Mouse (Mus musculus): ENCODE measurements around the gene Afap1l2. TPM values are rescaled to one million over a fixed set of nuclear protein-coding genes. Genes with fewer than 3 reads are reported as not detected.

Gene Afap1l2
- polyA plus RNA-seq (2015; fragmentation: Nextera tagmentation; extraction: Ambion mirVana): 5.5 TPM in 2 replicates

DNA sequence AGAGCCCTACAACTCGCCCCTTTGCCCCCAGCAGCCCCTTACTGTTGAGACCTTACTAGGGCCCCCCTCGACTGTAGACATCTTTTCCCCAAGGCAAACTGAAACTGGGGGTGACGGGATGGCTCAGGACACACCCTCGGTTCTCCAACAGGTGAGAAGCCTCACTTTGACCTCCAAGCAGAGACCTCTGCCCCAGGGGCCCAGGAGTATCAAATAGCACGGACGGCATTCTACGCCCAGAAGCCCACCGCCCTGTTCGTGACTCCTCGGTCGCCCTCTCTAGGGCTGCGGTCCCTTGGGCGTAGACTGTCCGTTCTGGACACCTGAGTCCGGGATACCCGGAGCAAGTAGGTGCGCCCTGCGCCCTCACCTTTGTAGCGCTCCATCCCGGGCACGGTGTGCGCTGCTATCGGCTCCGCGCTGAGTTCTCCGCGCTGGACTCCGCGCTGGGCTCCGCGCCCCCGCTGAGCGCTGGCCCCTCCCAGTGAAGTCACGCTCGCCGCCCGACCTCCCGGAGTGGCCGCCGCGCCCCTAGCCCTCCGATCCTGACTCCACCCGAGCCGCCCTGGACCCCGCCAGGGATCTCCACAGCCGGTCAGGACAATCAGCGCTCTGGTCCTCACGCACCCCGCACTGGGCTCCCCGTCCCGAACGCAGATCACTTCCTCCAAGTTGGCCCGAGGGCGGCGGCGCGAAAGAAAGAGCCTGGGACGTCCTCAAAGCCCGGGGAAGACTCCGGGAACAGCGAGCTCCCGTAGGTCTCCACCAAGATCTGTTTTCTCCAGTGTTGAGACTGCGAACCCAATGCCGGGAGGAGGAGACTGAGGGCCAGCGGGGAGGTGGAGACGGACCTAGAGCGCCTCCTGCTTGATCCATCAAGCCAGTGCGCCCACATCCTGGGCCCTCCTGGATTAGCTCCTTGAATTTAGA, at the start of gene Afap1l2:
Gene Afap1l2 (minus strand): TSS at position 448 of the 930 bp plus-strand sequence.
- WGBS: 2% methylated on average over 66 of the region's 68 CpGs

DNA sequence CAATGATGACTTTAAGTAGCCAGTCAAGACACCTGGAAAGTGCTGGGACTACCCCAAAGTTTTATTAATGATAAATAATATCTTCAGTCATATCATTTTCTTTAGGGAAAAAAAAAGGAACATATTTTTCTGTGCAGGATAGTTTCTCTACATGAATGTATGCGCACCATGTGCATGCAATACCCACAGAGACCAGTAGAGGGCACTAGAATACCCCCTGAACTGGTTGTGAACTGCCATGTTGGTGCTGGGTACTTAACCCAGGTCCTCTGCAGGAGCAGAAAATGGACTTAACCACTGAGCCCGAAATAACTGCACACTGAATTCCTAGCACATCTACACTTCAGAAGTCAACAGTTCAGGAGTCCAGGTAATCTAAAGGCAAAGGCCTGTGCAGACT, 49.5 kb upstream of the Afap1l2 start:
- Histone ChIP-seq H3K27me3 (no peaks in the 10 kb centered on the region), H3K4me3 (replicated peaks) (no peak overlapping the region), H3K36me3 (peaks cover 6% of the 10 kb centered on the region), H3K9me3 (peaks cover 4% of the 10 kb centered on the region; the same call in 1 of the 2 replicates), H3K9ac (replicated peaks) (no peak overlapping the region), H3K4me1 (replicated peaks) (0 out of 2 replicates have a peak, but pooled peaks cover 3% of the 10 kb centered on the region), H3K27ac (no peak overlapping the region), H3K4me2 (replicated peaks) (no peak overlapping the region)
- ATAC-seq: no peak
- 100% methylated on average over 2 of the region's 2 CpGs for WGBS

More for the DNA sequence above, at the start of gene Afap1l2:
- Histone ChIP-seq H3K9me3 (no peaks in the 10 kb centered on the region), H3K4me1 (replicated peaks) (peaks cover 22% of the 10 kb centered on the region), H3K27ac (no peak within 1 kb of the TSS), H3K27me3 (peaks cover 46% of the 10 kb centered on the region), H3K9ac (replicated peaks) (peak within 1 kb of the TSS; percentile 58), H3K4me3 (replicated peaks) (peak within 1 kb of the TSS; percentile 49), H3K4me2 (replicated peaks) (peak within 1 kb of the TSS; percentile 87), H3K36me3 (no peaks in the 10 kb centered on the region)
- ATAC-seq: peak; percentile 71

DNA sequence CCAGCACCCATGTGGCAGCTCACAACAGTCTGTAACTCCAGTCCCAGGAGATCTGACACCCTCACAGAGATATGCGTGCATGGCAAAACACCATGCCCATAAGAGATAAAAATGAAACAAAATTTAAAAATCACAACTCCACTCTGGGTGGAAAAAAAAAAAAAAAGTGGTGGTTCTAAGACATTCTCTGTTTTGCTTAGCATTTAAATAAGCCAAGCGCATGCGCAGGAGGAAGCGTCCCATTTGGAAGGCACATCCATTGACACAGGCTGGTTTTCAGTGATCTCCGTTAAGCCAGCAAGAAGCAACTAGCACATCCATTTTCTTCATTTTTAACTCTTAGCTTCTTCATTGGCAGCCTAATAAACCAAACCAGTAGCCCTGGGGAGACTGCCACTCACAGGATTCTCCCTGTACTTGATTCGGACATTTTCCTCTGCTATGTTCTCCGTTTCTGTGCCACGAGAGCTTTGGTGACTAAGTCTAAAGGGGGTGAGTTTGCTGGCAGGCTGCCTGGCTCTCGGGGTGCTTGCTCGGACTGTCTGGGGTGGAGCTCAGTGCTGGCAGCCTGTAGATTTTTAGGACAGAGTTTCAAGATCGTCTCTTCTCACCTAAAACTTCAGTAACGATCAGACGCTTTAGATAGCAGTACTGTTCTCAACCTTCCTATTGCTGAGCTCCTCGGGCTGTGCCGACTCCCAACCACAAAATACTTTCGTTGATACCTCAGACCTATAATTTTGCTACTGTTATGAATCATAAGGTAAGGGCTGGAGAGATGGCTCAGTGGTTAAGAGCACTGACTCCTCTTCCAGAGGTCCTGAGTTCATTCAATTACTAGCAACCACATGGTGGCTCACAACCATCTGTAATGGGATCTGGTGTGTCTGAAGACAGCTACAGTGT, 47.4 kb upstream of the Afap1l2 start:
- 93% methylated on average over 16 of the region's 16 CpGs for WGBS
- no peak for ATAC-seq
- no peak overlapping the region for H3K9ac ChIP-seq (replicated peaks)
- peaks cover 4% of the 10 kb centered on the region; the same call in 1 of the 2 replicates for H3K9me3 ChIP-seq
- no peaks in the 10 kb centered on the region for H3K4me1 ChIP-seq (replicated peaks)
- no peak overlapping the region for H3K27ac ChIP-seq
- no peak overlapping the region for H3K4me3 ChIP-seq (replicated peaks)
- H3K27me3 ChIP-seq: no peaks in the 10 kb centered on the region
- peaks cover 6% of the 10 kb centered on the region for H3K36me3 ChIP-seq
- H3K4me2 ChIP-seq (replicated peaks): no peak overlapping the region

DNA sequence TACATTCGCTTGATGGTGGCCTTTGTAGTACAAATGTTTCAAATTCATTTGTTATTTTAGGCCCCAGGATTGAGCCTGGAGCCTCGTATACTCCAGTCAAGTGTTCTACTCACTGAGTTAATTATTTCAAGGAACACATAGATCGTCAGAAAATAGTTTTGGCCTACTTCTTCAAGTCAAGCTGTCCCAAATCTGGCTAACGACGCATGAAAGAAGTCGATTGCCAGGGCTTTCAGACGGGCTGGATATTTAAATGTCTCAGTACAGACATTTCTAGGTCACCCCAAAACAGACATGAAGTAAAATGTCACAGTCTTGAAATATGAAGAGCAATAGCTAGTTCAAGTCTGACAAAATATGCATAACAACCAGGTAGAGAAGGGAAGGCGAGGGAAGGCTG, 44.9 kb upstream of the Afap1l2 start:
- peaks cover 5% of the 10 kb centered on the region for H3K36me3 ChIP-seq
- no peaks in the 10 kb centered on the region for H3K27me3 ChIP-seq
- H3K4me2 ChIP-seq (replicated peaks): no peak overlapping the region
- peaks cover 4% of the 10 kb centered on the region; the same call in 1 of the 2 replicates for H3K9me3 ChIP-seq
- H3K4me3 ChIP-seq (replicated peaks): no peak overlapping the region
- peaks cover 9% of the 10 kb centered on the region; the same call in 1 of the 2 replicates for H3K4me1 ChIP-seq (replicated peaks)
- no peak overlapping the region for H3K9ac ChIP-seq (replicated peaks)
- no peak overlapping the region for H3K27ac ChIP-seq
- no peak for ATAC-seq
- WGBS: 85% methylated on average over 8 of the region's 8 CpGs

DNA sequence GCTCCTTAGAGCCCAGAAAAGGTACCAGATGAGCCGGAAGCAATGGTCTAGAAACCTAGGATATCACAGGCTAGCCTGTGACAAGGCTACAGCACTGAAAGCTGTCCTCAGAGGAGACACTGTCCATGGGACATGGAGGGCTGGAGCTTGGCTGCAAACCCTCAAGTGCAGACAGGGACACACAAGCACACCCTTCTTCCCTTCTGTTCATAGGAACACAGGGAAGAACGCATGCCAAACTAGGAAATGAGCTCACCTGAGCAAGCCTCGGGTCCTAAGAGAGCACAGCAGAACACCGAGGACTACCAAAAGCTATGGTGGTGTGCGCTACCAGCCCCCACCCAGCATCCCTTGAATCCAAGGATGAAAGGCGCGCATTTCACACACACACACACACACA, 44.0 kb upstream of the Afap1l2 start:
- no peak overlapping the region for H3K27ac ChIP-seq
- 93% methylated on average over 7 of the region's 7 CpGs for WGBS
- H3K4me3 ChIP-seq (replicated peaks): no peak overlapping the region
- H3K4me1 ChIP-seq (replicated peaks): peaks cover 12% of the 10 kb centered on the region; the same call in 1 of the 2 replicates
- ATAC-seq: no peak
- no peaks in the 10 kb centered on the region for H3K36me3 ChIP-seq
- H3K27me3 ChIP-seq: no peaks in the 10 kb centered on the region
- H3K9ac ChIP-seq (replicated peaks): no peak overlapping the region
- H3K9me3 ChIP-seq: no peaks in the 10 kb centered on the region
- H3K4me2 ChIP-seq (replicated peaks): no peak overlapping the region

DNA sequence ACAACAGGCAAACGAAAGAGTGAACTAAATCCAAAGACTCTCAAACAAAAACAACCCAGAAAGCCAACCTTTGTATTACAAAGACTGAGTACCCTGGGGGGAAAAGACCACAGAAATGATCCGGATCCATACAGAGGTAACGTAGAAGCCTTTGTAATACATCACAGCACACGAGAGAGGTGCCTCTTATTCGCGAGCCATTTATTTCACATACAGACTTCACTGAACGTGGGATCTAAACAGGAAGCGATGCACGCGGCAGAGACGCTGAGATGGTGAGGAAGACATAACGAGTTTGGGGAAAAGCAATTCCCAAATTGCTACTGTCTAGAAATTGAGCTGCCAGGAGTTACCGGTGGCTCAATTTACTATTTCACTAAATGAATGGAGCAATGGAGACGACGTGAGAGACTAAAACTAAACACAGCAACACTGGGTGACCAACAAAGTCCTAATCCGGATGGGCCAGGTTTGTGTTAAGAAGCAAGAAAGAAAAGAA, 41.6 kb upstream of the Afap1l2 start:
- H3K27me3 ChIP-seq: no peaks in the 10 kb centered on the region
- 51% methylated on average over 16 of the region's 16 CpGs for WGBS
- no peak overlapping the region for H3K4me2 ChIP-seq (replicated peaks)
- H3K4me1 ChIP-seq (replicated peaks): peaks cover 12% of the 10 kb centered on the region; the same call in 1 of the 2 replicates
- H3K4me3 ChIP-seq (replicated peaks): no peak overlapping the region
- no peak overlapping the region for H3K9ac ChIP-seq (replicated peaks)
- no peaks in the 10 kb centered on the region for H3K9me3 ChIP-seq
- H3K27ac ChIP-seq: no peak overlapping the region
- no peak for ATAC-seq
- no peaks in the 10 kb centered on the region for H3K36me3 ChIP-seq

DNA sequence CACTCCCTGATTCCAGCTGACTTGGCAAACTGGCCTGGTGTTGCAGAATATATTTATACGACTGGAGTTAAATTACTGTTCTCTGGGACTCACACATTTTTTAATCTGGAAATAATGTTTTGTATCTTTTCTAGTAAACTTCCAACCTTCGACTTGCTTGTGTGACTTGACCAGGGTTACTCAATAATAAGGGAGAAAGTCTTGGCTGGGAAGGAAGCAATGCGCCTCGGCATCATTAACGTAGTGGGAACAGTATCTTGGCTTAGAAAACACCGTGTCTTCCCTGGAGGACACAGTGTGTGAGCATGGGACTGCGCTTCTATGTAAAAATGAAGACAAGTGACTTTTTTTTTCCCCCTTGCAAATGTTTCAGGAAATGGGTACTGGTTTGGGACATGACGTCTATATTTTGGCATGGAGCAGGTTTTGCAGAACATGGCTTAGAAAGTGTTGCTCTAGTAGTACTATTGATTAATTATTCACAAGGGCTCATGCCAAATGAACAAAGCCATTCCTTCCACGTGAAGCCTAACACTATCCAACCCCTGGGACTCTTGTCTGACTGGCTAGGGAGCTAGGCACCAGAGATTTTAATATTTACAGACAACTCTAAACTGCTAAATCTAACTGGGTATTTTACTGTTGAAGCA, 39.8 kb upstream of the Afap1l2 start:
- Histone ChIP-seq H3K27me3 (no peaks in the 10 kb centered on the region), H3K27ac (no peak overlapping the region), H3K4me3 (replicated peaks) (no peak overlapping the region), H3K9me3 (no peaks in the 10 kb centered on the region), H3K9ac (replicated peaks) (no peak overlapping the region), H3K4me2 (replicated peaks) (no peak overlapping the region), H3K4me1 (replicated peaks) (peaks cover 12% of the 10 kb centered on the region; the same call in 1 of the 2 replicates), H3K36me3 (no peaks in the 10 kb centered on the region; the same call in 1 of the 2 replicates)
- WGBS: 82% methylated on average over 9 of the region's 9 CpGs
- no peak for ATAC-seq

DNA sequence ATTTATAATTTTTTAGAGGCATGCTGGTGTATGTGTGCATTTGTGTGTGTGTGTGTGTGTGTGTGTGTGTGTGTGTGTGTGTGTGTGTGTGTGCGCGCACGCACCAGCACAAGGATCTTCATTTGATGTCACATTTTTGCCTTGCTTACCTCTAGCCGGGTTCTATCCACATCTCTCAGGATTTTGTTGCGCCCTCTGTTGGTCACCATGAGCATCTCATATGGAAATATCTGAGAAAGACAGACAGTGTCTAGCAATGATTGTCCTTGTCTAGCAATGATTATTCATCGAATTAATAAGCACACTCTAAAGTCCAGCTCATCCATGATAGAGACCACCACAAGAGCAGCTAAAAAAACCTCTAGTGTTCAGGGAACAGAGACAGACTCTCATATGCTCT, 31.2 kb upstream of the Afap1l2 start:
- ATAC-seq: no peak
- WGBS: 74% methylated on average over 6 of the region's 6 CpGs

DNA sequence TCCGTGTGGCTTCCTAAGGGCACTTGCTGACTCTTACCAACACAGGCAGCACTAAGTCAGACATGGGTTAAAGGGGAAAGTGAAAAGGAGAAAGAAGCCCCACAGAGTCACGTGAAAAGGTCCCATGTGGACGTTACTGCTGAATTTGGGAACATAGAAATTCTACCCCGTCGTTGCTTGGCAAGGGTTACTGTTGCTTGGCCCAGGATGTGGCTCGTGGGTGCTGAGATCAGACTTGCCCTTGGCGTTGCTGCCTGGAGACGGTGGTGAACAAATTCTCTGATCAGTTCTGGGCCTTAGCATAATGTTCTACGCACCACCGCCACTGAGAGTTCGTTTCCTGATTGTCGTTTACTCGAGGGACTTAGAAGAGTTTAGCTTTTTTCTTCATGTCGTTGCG, 28.8 kb upstream of the Afap1l2 start:
- Histone ChIP-seq H3K4me2 (replicated peaks) (no peak overlapping the region), H3K9me3 (no peaks in the 10 kb centered on the region), H3K27me3 (no peaks in the 10 kb centered on the region), H3K27ac (no peak overlapping the region), H3K4me3 (replicated peaks) (no peak overlapping the region), H3K9ac (replicated peaks) (no peak overlapping the region), H3K4me1 (replicated peaks) (no peaks in the 10 kb centered on the region), H3K36me3 (peaks cover 11% of the 10 kb centered on the region; the same call in 1 of the 2 replicates)
- WGBS: 90% methylated on average over 15 of the region's 15 CpGs
- no peak for ATAC-seq

More for the DNA sequence above, 31.2 kb upstream of the Afap1l2 start:
- Histone ChIP-seq H3K9me3 (no peaks in the 10 kb centered on the region), H3K27me3 (no peaks in the 10 kb centered on the region), H3K4me3 (replicated peaks) (no peak overlapping the region), H3K36me3 (peaks cover 14% of the 10 kb centered on the region), H3K27ac (no peak overlapping the region), H3K4me2 (replicated peaks) (no peak overlapping the region), H3K9ac (replicated peaks) (no peak overlapping the region), H3K4me1 (replicated peaks) (no peaks in the 10 kb centered on the region)

DNA sequence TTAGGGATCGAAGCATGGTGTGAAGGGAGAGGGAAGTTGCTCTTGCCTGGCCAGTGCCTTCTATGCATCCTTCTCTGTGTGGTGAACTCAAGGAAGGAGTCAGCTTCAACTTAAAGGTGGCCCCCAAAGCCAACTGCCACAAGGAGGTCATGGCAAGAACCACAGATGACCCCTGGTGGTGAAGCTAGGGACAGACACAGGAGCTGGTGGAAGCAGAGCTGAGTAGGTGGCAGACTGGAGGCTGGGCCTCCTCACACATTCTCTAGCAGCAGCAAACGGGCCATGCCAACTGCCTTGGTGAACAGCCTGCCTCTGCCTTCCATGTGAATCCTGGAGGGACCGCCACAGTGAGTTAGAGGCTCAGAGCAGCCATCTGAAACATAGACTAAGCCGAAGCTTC, 23.6 kb upstream of the Afap1l2 start:
- no peak for ATAC-seq
- Histone ChIP-seq H3K27me3 (no peaks in the 10 kb centered on the region), H3K4me3 (replicated peaks) (no peak overlapping the region), H3K4me1 (replicated peaks) (peaks cover 4% of the 10 kb centered on the region; the same call in 1 of the 2 replicates), H3K36me3 (0 out of 2 replicates have a peak, but pooled peaks cover 1% of the 10 kb centered on the region), H3K4me2 (replicated peaks) (no peak overlapping the region), H3K27ac (no peak overlapping the region), H3K9me3 (peaks cover 8% of the 10 kb centered on the region; the same call in 1 of the 2 replicates), H3K9ac (replicated peaks) (no peak overlapping the region)
- 79% methylated on average over 4 of the region's 4 CpGs for WGBS

DNA sequence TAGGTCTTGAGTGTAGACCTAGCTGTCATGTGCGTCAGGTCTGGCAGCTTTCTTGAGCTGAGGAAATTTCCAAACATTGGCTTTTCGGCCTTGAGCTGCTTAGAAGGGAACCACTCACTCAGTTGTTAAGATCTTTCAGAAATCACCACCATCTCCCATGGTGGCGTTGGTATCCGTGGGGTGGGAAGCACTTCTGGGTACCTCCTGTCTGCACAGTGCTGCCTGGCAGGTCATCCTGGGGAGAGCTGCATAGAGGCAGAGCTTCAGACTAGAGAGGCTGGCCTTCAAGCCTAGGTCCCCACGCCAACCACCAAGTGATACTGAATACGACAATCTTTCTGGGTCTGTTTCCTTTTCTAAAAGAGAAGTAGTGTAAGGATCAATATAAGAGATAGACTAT, 21.4 kb upstream of the Afap1l2 start:
- no peak for ATAC-seq
- Histone ChIP-seq H3K27ac (no peak overlapping the region), H3K4me2 (replicated peaks) (no peak overlapping the region), H3K9me3 (peaks cover 8% of the 10 kb centered on the region; the same call in 1 of the 2 replicates), H3K4me1 (replicated peaks) (peaks cover 4% of the 10 kb centered on the region; the same call in 1 of the 2 replicates), H3K4me3 (replicated peaks) (no peak overlapping the region), H3K36me3 (no peaks in the 10 kb centered on the region), H3K27me3 (no peaks in the 10 kb centered on the region), H3K9ac (replicated peaks) (no peak overlapping the region)
- 97% methylated on average over 6 of the region's 6 CpGs for WGBS

Data from midbrain, embryonic 13.5 days (tissue).